Mouse (Mus musculus) lung, embryonic 14.5 days (tissue): Measurements from ENCODE around the gene Rad54l2. TPM values are rescaled to one million over a fixed set of nuclear protein-coding genes. Genes with fewer than 3 reads are reported as not detected.

Source experiments
- ATAC-seq: fragments of 200-750 bp; cut with Nextera tagmentation; 2 replicates; pipeline ENCODE4 v1.8.0; 2017; ENCODE audit warnings: mild to moderate bottlenecking, moderate TSS enrichment, moderate library complexity; ENCODE audit not compliant: insufficient read depth
- DNase-seq: peaks from one replicate; pipeline ENCODE4 v3.0.0-alpha.2; 2015
- H3K27ac ChIP-seq: fragments of 300-500 bp; sonication (generic); 2 replicates; pipeline ENCODE4 v1.5.1; 2014; ENCODE audit warnings: low read depth, mild to moderate bottlenecking, moderate library complexity
- H3K27me3 ChIP-seq: fragments of 300-500 bp; sonication (generic); 2 replicates; pipeline ENCODE4 v1.6.1; 2014; ENCODE audit warnings: low read length, control low read depth; ENCODE audit not compliant: insufficient read depth
- H3K36me3 ChIP-seq: fragments of 300-500 bp; sonication (generic); 2 replicates; pipeline ENCODE4 v1.6.1; 2014; ENCODE audit warnings: control low read depth; ENCODE audit not compliant: insufficient read depth
- H3K4me1 ChIP-seq: fragments of 300-500 bp; sonication (generic); 2 replicates; pipeline ENCODE4 v1.6.1; 2014; ENCODE audit warnings: antibody characterized with exemption, control low read depth; ENCODE audit not compliant: insufficient read depth
- H3K4me2 ChIP-seq: fragments of 300-500 bp; sonication (generic); 2 replicates; pipeline ENCODE4 v1.6.1; 2014; ENCODE audit warnings: mild to moderate bottlenecking
- H3K4me3 ChIP-seq: fragments of 300-500 bp; sonication (generic); 2 replicates; pipeline ENCODE4 v1.5.1; 2014; ENCODE audit warnings: low read depth, low read length
- H3K9ac ChIP-seq: fragments of 300-500 bp; sonication (generic); 2 replicates; pipeline ENCODE4 v1.6.1; 2014
- H3K9me3 ChIP-seq: fragments of 300-500 bp; sonication (generic); 2 replicates; pipeline ENCODE4 v1.6.1; 2016; ENCODE audit warnings: low read depth, low read length, control low read depth
- CTCF ChIP-seq: IDR thresholded peaks from 2 replicates; pipeline ENCODE4 v1.5.1; 2016; ENCODE audit warnings: antibody characterized with exemption, low read depth
- WGBS: fragments of 180-500 bp; shearing (Covaris S2); extraction: QIAGEN DNeasy Blood & Tissue Kit; methylation state at CpG from one replicate; pipeline ENCODE4 v1.1.7; 2014; 5-methylcytosine and 5-hydroxymethylcytosine counted together
- polyA plus RNA-seq: library from polyadenylated mRNA; unstranded; fragments of >200 nt; fragmentation: Nextera tagmentation; extraction: Ambion mirVana; gene quantifications from 2 replicates; pipeline ENCODE4 v1.2.1, GENCODE M21; 2014

The Rad54l2 gene
- polyA plus RNA-seq, 1 experiment from 2014 or later: 5.7 TPM

GRCm38 (mm10) chr9:106790831-106791230 is 1.8 kb upstream of the Rad54l2 start:
- Histone ChIP-seq H3K4me3 (no peak overlapping the region), H3K36me3 (no peaks in the 10 kb centered on the region), H3K27ac (no peak overlapping the region), H3K4me1 (0 out of 2 replicates have a peak, but pooled peaks cover 5% of the 10 kb centered on the region), H3K9ac (no peak overlapping the region), H3K27me3 (no peaks in the 10 kb centered on the region), H3K9me3 (no peaks in the 10 kb centered on the region), H3K4me2 (no peak overlapping the region)
- WGBS: 64% methylated on average over 6 of the region's 6 CpGs
- no peak for ATAC-seq
- no peak for DNase-seq
- TF ChIP-seq CTCF: no peak

GRCm38 (mm10) chr9:106789363-106789762 is 369 bp upstream of the Rad54l2 start:
- Histone ChIP-seq H3K36me3 (no peaks in the 10 kb centered on the region), H3K27me3 (no peaks in the 10 kb centered on the region), H3K4me2 (peak overlapping the region; percentile 87), H3K4me1 (0 out of 2 replicates have a peak, but pooled peaks cover 5% of the 10 kb centered on the region), H3K9me3 (no peaks in the 10 kb centered on the region), H3K9ac (peak overlapping the region; percentile 99), H3K27ac (no peak overlapping the region; the same call in 1 of the 2 replicates), H3K4me3 (peak overlapping the region; percentile 98)
- ATAC-seq (peak; percentile 42; the same call in 1 of the 2 replicates), DNase-seq (no peak)
- TF ChIP-seq CTCF: no peak
- 11% methylated on average over 10 of the region's 10 CpGs for WGBS

- Histone ChIP-seq H3K27me3 (no peaks in the 10 kb centered on the region), H3K4me1 (0 out of 2 replicates have a peak, but pooled peaks cover 5% of the 10 kb centered on the region), H3K36me3 (no peaks in the 10 kb centered on the region), H3K9me3 (no peaks in the 10 kb centered on the region), H3K4me3 (peak overlapping the region; percentile 98), H3K4me2 (peak overlapping the region; percentile 87), H3K27ac (peak overlapping the region; percentile 91), H3K9ac (peak overlapping the region; percentile 99)
- TF ChIP-seq CTCF: no peak
- DNase-seq (peak; percentile 24), ATAC-seq (peak; percentile 25)
- 6% methylated on average over 23 of the region's 23 CpGs for WGBS
These were observed 799 bp downstream of the Rad54l2 start for GRCm38 (mm10) chr9:106787979-106788811.

GRCm38 (mm10) chr9:106785206-106785605 is 3.8 kb downstream of the Rad54l2 start:
- TF ChIP-seq CTCF: no peak
- WGBS: 56% methylated on average over 3 of the region's 3 CpGs
- H3K9ac ChIP-seq: no peak overlapping the region
- H3K4me3 ChIP-seq: no peak overlapping the region
- H3K36me3 ChIP-seq: no peaks in the 10 kb centered on the region
- no peaks in the 10 kb centered on the region for H3K27me3 ChIP-seq
- H3K9me3 ChIP-seq: no peaks in the 10 kb centered on the region
- ATAC-seq (no peak), DNase-seq (no peak)
- no peak overlapping the region for H3K4me2 ChIP-seq
- no peak overlapping the region for H3K27ac ChIP-seq
- 0 out of 2 replicates have a peak, but pooled peaks cover 5% of the 10 kb centered on the region for H3K4me1 ChIP-seq

- no peak for TF ChIP-seq CTCF
- no peak overlapping the region for H3K4me2 ChIP-seq
- H3K9ac ChIP-seq: no peak overlapping the region
- no peak overlapping the region for H3K4me3 ChIP-seq
- H3K36me3 ChIP-seq: no peaks in the 10 kb centered on the region
- H3K27ac ChIP-seq: no peak overlapping the region
- H3K4me1 ChIP-seq: 0 out of 2 replicates have a peak, but pooled peaks cover 5% of the 10 kb centered on the region
- H3K27me3 ChIP-seq: no peaks in the 10 kb centered on the region
- no peaks in the 10 kb centered on the region for H3K9me3 ChIP-seq
- DNase-seq (no peak), ATAC-seq (no peak)
- 94% methylated on average over 2 of the region's 2 CpGs for WGBS
These were observed 5.4 kb downstream of the Rad54l2 start for GRCm38 (mm10) chr9:106783554-106783953.

- no peak for TF ChIP-seq CTCF
- no peak overlapping the region for H3K4me3 ChIP-seq
- ATAC-seq: no peak
- H3K27me3 ChIP-seq: no peaks in the 10 kb centered on the region
- DNase-seq: no peak
- H3K9me3 ChIP-seq: no peaks in the 10 kb centered on the region
- WGBS: 82% methylated on average over 3 of the region's 3 CpGs
- H3K9ac ChIP-seq: no peak overlapping the region
- H3K27ac ChIP-seq: no peak overlapping the region
- H3K4me1 ChIP-seq: no peaks in the 10 kb centered on the region
- no peaks in the 10 kb centered on the region for H3K36me3 ChIP-seq
- H3K4me2 ChIP-seq: no peak overlapping the region
These were observed 8.9 kb downstream of the Rad54l2 start for GRCm38 (mm10) chr9:106780086-106780485.

- ATAC-seq: no peak
- Histone ChIP-seq H3K9ac (no peak overlapping the region), H3K4me2 (no peak overlapping the region), H3K4me3 (no peak overlapping the region), H3K4me1 (no peaks in the 10 kb centered on the region), H3K36me3 (no peaks in the 10 kb centered on the region), H3K27me3 (no peaks in the 10 kb centered on the region), H3K27ac (no peak overlapping the region), H3K9me3 (no peaks in the 10 kb centered on the region)
- no peak for TF ChIP-seq CTCF
- 82% methylated on average over 4 of the region's 4 CpGs for WGBS
- DNase-seq: no peak
These were observed 10.7 kb downstream of the Rad54l2 start for GRCm38 (mm10) chr9:106778319-106778718.
